Mouse (Mus musculus) thymus, adult 2 months (tissue): ENCODE measurements at regions not wholly inside any gene's neighbourhood (a gene's known extent, or its start where the extent isn't known, plus 50 kb on each side); places are given as distances from the start of the nearest gene placed in this dataset.

Experiments
- CTCF ChIP-seq: fragments of 200-500 bp; IDR thresholded peaks from 2 replicates; pipeline ENCODE4 v1.5.1; 2012; ENCODE audit warnings: mild to moderate bottlenecking, control low read depth, low read length, moderate library complexity, borderline replicate concordance; ENCODE audit not compliant: control insufficient read depth, poor library complexity, insufficient read depth; ENCODE audit errors: extremely low read depth
- POLR2A ChIP-seq: fragments of 200-500 bp; IDR thresholded peaks from 2 replicates; pipeline ENCODE4 v1.6.1; 2012; ENCODE audit warnings: mild to moderate bottlenecking, low read length, control low read depth, moderate library complexity; ENCODE audit not compliant: control insufficient read depth, poor library complexity, insufficient read depth; ENCODE audit errors: extremely low read depth

GRCm38 (mm10) chr1:73672239-73672638 is 452.0 kb downstream of the Tns1 start:
- no peak for TF ChIP-seq CTCF
- TF ChIP-seq POLR2A, result no peak
